Mouse (Mus musculus) neural tube, embryonic 13.5 days (tissue): ENCODE results near the gene Acad9. TPM values are rescaled to one million over a fixed set of nuclear protein-coding genes. Genes with fewer than 3 reads are reported as not detected.

Experiments
- ATAC-seq: fragments of 200-750 bp; cut with Nextera tagmentation; 2 replicates; pipeline ENCODE4 v1.8.0; 2017; ENCODE audit warnings: low read depth, mild to moderate bottlenecking, moderate TSS enrichment, moderate library complexity
- H3K27ac ChIP-seq: fragments of 300-500 bp; sonication (generic); replicated peaks from 2 replicates; pipeline ENCODE4 v1.5.1; 2015; ENCODE audit warnings: moderate library complexity, mild to moderate bottlenecking, inconsistent platforms
- H3K27me3 ChIP-seq: fragments of 300-500 bp; sonication (generic); 2 replicates; pipeline ENCODE4 v1.6.1; 2015; ENCODE audit warnings: mild to moderate bottlenecking, inconsistent platforms
- H3K36me3 ChIP-seq: fragments of 300-500 bp; sonication (generic); 2 replicates; pipeline ENCODE4 v1.6.1; 2015; ENCODE audit warnings: mild to moderate bottlenecking, inconsistent platforms
- H3K4me1 ChIP-seq: fragments of 300-500 bp; sonication (generic); replicated peaks from 2 replicates; pipeline ENCODE4 v1.6.1; 2015; ENCODE audit warnings: inconsistent platforms
- H3K4me2 ChIP-seq: fragments of 300-500 bp; sonication (generic); 2 replicates; pipeline ENCODE4 v1.6.1; 2015; ENCODE audit warnings: inconsistent platforms, mild to moderate bottlenecking, moderate library complexity
- H3K4me3 ChIP-seq: fragments of 300-500 bp; sonication (generic); 2 replicates; pipeline ENCODE4 v1.5.1; 2015; ENCODE audit warnings: mild to moderate bottlenecking, inconsistent platforms
- H3K9ac ChIP-seq: fragments of 300-500 bp; sonication (generic); 2 replicates; pipeline ENCODE4 v1.6.1; 2015; ENCODE audit warnings: moderate library complexity, mild to moderate bottlenecking, inconsistent platforms
- H3K9me3 ChIP-seq: fragments of 300-500 bp; sonication (generic); 2 replicates; pipeline ENCODE4 v1.6.1; 2016; ENCODE audit warnings: inconsistent platforms
- WGBS: fragments of 180-500 bp; shearing (Covaris S2); methylation state at CpG from one replicate; pipeline ENCODE4 v1.1.7; 2015; 5-methylcytosine and 5-hydroxymethylcytosine counted together
- polyA plus RNA-seq: library from polyadenylated mRNA; unstranded; fragments of >200 nt; fragmentation: Nextera tagmentation; extraction: Ambion mirVana; gene quantifications from 2 replicates; pipeline ENCODE4 v1.2.1, GENCODE M21; 2015

Gene Acad9
- polyA plus RNA-seq, 1 experiment from 2014 or later, result 81.2 TPM

DNA sequence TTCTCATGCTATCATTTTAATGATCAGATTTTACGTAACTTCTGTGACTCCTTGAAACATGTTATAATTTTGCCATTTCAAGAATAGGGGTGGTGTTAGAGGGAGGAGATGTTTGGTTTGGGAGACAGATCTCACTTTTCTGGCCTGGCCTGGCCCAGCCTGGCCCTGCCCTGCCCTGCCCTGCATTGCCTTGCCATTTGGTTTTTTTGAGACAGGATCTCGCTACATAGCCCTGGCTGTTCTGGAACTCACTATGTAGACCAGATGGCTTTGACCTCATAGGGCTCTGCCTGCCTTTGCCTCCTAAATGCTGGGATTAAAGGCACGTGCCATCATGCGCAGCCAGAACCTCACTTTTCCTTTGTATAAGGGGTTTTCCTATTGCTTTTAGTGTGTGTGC, 4.7 kb downstream of the Acad9 start:
- H3K9me3 ChIP-seq, result no peaks in the 10 kb centered on the region
- peaks cover 44% of the 10 kb centered on the region for H3K36me3 ChIP-seq
- no peaks in the 10 kb centered on the region for H3K27me3 ChIP-seq
- no peak overlapping the region for H3K9ac ChIP-seq
- no peak overlapping the region for H3K4me2 ChIP-seq
- H3K4me3 ChIP-seq, result no peak overlapping the region
- 91% methylated on average over 4 of the region's 4 CpGs for WGBS
- no peak for ATAC-seq
- peaks cover 18% of the 10 kb centered on the region for H3K4me1 ChIP-seq
- no peak overlapping the region for H3K27ac ChIP-seq

DNA sequence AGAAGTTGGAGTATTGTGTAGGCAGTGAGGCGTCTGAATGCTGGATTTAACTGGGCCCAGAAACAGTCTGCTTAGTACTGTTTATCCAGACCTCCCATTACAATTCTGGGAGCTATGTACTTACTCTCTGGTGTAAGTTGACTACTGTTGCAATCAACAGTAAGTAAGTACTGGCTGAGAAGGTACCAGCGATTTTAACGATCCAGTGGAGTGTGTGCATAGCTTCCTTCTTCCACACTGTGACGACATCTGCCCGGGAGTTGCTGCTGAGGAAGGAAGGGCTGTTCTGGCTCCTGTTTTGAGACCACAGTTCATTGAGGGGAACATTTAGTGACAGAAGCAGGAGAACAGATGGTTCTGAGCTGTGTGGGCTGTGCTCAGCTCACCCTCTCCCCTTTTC, 5.3 kb downstream of the Acad9 start:
- Histone ChIP-seq H3K4me1 (peaks cover 17% of the 10 kb centered on the region), H3K4me3 (no peak overlapping the region), H3K9me3 (no peaks in the 10 kb centered on the region), H3K27me3 (no peaks in the 10 kb centered on the region), H3K9ac (no peak overlapping the region), H3K36me3 (peaks cover 50% of the 10 kb centered on the region), H3K27ac (no peak overlapping the region), H3K4me2 (no peak overlapping the region)
- ATAC-seq, result no peak
- WGBS, result 92% methylated on average over 5 of the region's 5 CpGs

DNA sequence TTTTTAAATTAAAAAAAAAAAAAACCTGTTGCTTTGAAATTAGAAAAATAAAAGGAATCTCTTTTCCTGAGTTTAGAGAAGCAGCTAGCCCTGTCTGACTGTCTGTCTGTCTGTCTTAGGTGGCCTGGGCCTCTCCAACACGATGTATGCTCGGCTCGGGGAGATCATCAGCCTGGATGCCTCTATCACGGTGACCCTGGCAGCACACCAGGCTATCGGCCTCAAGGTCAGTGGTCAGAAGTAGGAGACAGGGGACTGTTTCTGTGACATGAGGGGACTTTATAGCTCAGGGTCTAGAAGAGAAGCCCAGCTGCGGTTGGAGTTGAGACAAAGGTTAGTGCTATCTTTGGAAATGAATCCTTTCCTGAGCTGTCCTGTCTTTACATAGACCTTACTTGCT, 8.5 kb downstream of the Acad9 start:
- no peaks in the 10 kb centered on the region for H3K9me3 ChIP-seq
- H3K36me3 ChIP-seq, result peaks cover 77% of the 10 kb centered on the region
- H3K27me3 ChIP-seq, result no peaks in the 10 kb centered on the region
- H3K27ac ChIP-seq, result no peak overlapping the region
- no peak overlapping the region for H3K4me3 ChIP-seq
- no peak for ATAC-seq
- WGBS, result 95% methylated on average over 6 of the region's 6 CpGs
- H3K9ac ChIP-seq, result no peak overlapping the region
- H3K4me1 ChIP-seq, result no peaks in the 10 kb centered on the region
- H3K4me2 ChIP-seq, result no peak overlapping the region

DNA sequence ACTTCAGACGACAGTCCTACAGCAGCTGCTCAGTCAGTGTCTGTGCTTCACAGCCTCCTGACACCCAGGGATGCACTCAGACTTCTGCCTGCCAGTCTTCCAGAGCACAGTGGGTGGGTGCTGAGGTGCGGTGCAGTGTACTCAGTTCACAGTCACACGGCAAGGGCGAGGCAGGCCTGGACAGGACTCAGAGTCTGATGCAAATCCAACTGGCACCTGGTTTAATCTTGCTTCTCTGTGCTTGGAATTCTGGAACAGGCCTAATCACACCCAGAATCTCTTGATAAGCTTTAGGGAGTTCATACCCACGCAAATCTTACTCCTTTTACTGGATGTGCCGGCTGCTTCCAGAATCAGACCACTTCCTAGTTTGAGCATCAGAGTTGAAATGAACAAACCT, 9.7 kb downstream of the Acad9 start:
- H3K4me2 ChIP-seq, result no peak overlapping the region
- no peak overlapping the region for H3K27ac ChIP-seq
- no peaks in the 10 kb centered on the region for H3K9me3 ChIP-seq
- H3K36me3 ChIP-seq, result peaks cover 83% of the 10 kb centered on the region
- no peak overlapping the region for H3K9ac ChIP-seq
- no peak overlapping the region for H3K4me3 ChIP-seq
- H3K27me3 ChIP-seq, result no peaks in the 10 kb centered on the region
- ATAC-seq, result no peak
- H3K4me1 ChIP-seq, result no peaks in the 10 kb centered on the region
- WGBS, result 95% methylated on average over 6 of the region's 6 CpGs

DNA sequence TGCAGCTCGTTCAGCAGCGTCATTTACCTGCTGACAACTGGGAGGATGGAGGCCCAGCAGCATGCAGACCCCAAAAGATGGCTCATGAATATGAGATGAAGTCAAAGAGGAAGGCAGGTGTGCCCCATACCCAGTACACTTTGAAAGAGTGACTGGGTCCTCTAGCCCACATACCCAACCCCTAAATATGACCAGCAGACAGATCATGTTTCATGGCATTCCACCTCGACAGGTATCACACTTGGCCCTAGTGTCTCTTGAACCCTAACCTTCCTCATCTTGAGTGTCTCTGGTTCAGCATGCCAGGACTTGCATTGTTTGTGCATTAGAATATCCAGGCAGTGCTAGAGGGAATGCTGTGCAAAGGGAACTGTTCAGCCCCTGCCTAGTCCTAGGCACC, 11.6 kb downstream of the Acad9 start:
- 98% methylated on average over 3 of the region's 3 CpGs for WGBS

DNA sequence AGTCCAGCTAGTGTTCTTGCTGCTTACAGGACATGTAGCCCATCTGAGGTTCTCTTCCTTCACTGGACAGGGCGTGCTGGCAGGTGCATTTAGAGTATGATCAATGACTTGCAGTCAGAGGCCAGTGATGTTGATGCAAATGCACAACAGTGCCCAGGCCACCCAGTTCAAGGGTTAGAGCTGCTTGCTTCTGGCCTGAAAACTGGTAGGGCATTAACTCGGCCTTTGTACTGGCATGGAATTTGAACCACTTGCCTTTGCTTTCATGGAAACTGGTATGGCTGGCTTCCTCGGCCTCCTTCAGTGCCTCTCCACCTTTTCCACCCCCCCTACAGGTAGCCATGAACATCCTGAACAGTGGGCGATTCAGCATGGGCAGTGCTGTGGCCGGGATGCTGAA, 14.1 kb downstream of the Acad9 start:
- no peaks in the 10 kb centered on the region for H3K4me1 ChIP-seq

More for the DNA sequence above, 11.6 kb downstream of the Acad9 start:
- Histone ChIP-seq H3K9me3 (no peaks in the 10 kb centered on the region), H3K4me2 (no peak overlapping the region), H3K9ac (no peak overlapping the region), H3K36me3 (peaks cover 93% of the 10 kb centered on the region), H3K27ac (no peak overlapping the region), H3K27me3 (no peaks in the 10 kb centered on the region), H3K4me1 (no peaks in the 10 kb centered on the region), H3K4me3 (no peak overlapping the region)
- no peak for ATAC-seq

DNA sequence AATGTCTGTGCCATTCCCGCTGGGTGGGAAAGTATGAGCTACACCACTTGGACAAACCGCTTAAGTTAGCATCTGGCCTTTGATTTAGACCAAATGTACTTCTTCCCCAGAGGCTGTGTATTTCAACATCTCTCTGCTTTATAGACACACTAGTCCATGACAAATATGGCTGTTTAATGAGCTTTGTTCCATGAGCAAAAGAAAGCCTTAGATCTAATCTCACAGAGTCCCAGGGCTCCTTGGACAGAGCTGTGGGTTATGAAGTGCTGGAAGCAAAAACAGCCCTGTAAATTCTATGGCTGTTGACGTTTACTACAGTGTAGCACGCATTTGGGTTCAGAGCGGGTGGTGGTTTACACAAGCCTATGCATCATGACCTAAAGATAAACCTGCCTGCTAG, 15.0 kb downstream of the Acad9 start:
- H3K4me2 ChIP-seq, result no peak overlapping the region

More for the DNA sequence above, 14.1 kb downstream of the Acad9 start:
- H3K27ac ChIP-seq, result no peak overlapping the region
- H3K27me3 ChIP-seq, result no peaks in the 10 kb centered on the region
- H3K4me2 ChIP-seq, result no peak overlapping the region
- 85% methylated on average over 5 of the region's 5 CpGs for WGBS
- ATAC-seq, result no peak
- no peak overlapping the region for H3K4me3 ChIP-seq
- no peaks in the 10 kb centered on the region for H3K9me3 ChIP-seq
- H3K36me3 ChIP-seq, result peaks cover 96% of the 10 kb centered on the region
- H3K9ac ChIP-seq, result no peak overlapping the region

DNA sequence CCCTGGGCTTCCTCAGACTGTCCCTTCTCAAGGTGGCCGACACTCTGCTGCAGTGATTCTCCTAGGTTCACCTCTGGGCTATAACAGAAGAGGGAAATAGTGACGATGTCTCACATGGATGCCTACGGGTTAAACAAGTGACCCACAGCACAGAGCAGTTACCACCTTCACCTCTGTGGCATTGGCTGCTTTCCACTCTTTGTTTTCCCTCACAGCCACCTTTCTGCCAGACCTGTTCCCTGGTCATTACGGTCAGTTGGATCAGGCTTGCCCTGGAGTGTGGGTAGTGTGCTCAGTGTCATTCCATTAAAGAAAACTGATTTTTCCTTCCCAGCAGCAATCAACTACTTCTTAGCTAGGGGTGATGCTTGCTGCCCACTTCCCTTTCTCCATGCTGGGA, 17.1 kb downstream of the Acad9 start:
- no peak for ATAC-seq
- H3K27ac ChIP-seq, result no peak overlapping the region
- peaks cover 96% of the 10 kb centered on the region for H3K36me3 ChIP-seq
- H3K4me3 ChIP-seq, result no peak overlapping the region
- no peaks in the 10 kb centered on the region for H3K4me1 ChIP-seq
- WGBS, result 98% methylated on average over 4 of the region's 4 CpGs
- H3K9ac ChIP-seq, result no peak overlapping the region
- H3K9me3 ChIP-seq, result no peaks in the 10 kb centered on the region
- H3K27me3 ChIP-seq, result no peaks in the 10 kb centered on the region
- no peak overlapping the region for H3K4me2 ChIP-seq

More for the DNA sequence above, 15.0 kb downstream of the Acad9 start:
- Histone ChIP-seq H3K9me3 (no peaks in the 10 kb centered on the region), H3K36me3 (peaks cover 96% of the 10 kb centered on the region), H3K27me3 (no peaks in the 10 kb centered on the region), H3K27ac (no peak overlapping the region), H3K9ac (no peak overlapping the region), H3K4me1 (no peaks in the 10 kb centered on the region), H3K4me3 (no peak overlapping the region)
- no peak for ATAC-seq
- WGBS, result 93% methylated on average over 5 of the region's 5 CpGs

DNA sequence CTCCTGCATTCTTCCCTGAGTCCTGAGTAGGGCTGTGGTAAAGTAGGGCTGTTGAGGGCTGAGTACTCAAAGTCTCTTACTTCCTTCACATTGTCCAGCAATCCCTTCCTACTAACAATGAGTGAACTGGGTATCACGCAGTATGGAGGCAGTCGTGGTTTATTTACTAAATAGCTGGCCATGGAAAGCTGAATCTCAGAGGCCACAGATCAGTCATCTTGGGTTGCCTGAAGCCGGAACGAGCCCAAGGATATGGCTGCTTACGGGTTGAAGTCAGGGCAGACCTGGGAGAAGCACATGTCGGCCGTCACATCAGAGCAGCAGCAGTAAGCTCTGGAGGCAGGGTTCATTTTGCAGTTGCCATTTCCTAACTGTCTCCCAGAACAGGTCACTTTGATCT, 17.6 kb downstream of the Acad9 start:
- Histone ChIP-seq H3K4me3 (no peak overlapping the region), H3K9ac (no peak overlapping the region), H3K9me3 (no peaks in the 10 kb centered on the region), H3K4me1 (no peaks in the 10 kb centered on the region), H3K27me3 (no peaks in the 10 kb centered on the region), H3K27ac (no peak overlapping the region), H3K4me2 (no peak overlapping the region), H3K36me3 (peaks cover 96% of the 10 kb centered on the region)
- 94% methylated on average over 7 of the region's 7 CpGs for WGBS
- no peak for ATAC-seq

DNA sequence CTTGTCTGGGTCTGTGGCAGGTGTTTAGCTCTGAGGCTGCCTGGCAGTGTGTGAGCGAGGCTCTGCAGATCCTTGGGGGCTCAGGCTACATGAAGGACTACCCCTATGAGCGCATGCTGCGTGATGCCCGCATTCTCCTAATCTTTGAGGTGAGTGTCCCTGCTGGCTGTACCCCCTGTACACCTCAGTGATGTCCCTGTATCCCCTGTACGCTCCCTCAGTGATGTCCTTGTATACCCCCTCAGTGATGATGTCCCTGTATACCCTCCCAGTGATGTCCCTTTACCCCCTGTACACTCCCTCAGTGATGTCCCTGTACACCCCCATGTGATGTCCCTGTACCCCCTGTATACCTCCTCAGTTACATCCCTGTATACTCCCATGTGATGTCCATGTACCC, 19.6 kb downstream of the Acad9 start:
- ATAC-seq, result no peak
- Histone ChIP-seq H3K27ac (no peak overlapping the region), H3K9me3 (no peaks in the 10 kb centered on the region), H3K4me3 (no peak overlapping the region), H3K27me3 (no peaks in the 10 kb centered on the region), H3K4me2 (no peak overlapping the region), H3K4me1 (no peaks in the 10 kb centered on the region), H3K9ac (no peak overlapping the region), H3K36me3 (peaks cover 96% of the 10 kb centered on the region)
- WGBS, result 96% methylated on average over 5 of the region's 5 CpGs

DNA sequence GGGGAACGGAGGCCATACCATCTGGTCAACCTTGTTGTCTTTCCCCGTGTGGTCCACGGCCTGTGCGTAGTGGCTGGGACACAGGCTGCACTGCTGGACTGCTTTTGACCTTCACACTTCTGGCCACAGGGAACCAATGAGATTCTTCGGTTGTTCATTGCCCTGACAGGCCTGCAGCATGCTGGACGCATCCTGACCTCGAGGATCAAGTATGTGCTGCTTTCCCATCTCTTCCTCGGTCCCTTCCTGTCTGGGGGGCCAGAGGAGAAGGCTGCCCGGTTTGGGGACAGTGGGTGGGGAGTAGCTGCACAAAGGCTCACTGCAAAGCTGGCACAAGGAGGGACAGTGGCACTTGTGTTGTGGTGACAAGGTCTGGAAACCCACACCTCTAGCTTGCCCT, 21.8 kb downstream of the Acad9 start:
- no peaks in the 10 kb centered on the region for H3K9me3 ChIP-seq
- ATAC-seq, result no peak
- peaks cover 90% of the 10 kb centered on the region for H3K36me3 ChIP-seq
- no peak overlapping the region for H3K9ac ChIP-seq
- H3K27ac ChIP-seq, result no peak overlapping the region
- H3K4me1 ChIP-seq, result no peaks in the 10 kb centered on the region
- 92% methylated on average over 9 of the region's 9 CpGs for WGBS
- no peak overlapping the region for H3K4me2 ChIP-seq
- no peak overlapping the region for H3K4me3 ChIP-seq
- no peaks in the 10 kb centered on the region for H3K27me3 ChIP-seq

DNA sequence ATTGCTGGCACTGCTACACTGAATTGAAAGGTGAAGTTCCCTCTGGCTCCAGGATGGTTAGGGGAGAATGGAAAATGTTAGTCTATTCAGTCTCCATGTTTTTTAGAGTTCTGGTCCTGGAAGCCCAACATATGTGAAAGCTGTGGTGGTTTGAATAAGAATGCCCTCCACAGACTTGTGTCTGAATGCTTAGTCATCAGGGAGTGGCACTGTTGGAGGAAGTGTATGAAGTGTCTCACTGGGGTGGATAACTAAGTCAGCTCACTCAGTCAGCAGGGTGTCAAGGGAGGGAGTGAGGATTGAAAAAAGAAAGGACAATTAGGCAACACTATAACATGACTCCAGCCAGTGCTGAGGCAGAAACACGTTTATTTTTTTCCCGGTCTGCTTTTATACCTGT, 29.6 kb downstream of the Acad9 start:
- no peak for ATAC-seq
- no peak overlapping the region for H3K4me2 ChIP-seq
- H3K36me3 ChIP-seq, result peaks cover 25% of the 10 kb centered on the region
- H3K9ac ChIP-seq, result no peak overlapping the region
- H3K27me3 ChIP-seq, result no peaks in the 10 kb centered on the region
- no peak overlapping the region for H3K4me3 ChIP-seq
- WGBS, result 91% methylated on average over 2 of the region's 2 CpGs
- no peaks in the 10 kb centered on the region for H3K9me3 ChIP-seq
- H3K4me1 ChIP-seq, result no peaks in the 10 kb centered on the region
- H3K27ac ChIP-seq, result no peak overlapping the region

DNA sequence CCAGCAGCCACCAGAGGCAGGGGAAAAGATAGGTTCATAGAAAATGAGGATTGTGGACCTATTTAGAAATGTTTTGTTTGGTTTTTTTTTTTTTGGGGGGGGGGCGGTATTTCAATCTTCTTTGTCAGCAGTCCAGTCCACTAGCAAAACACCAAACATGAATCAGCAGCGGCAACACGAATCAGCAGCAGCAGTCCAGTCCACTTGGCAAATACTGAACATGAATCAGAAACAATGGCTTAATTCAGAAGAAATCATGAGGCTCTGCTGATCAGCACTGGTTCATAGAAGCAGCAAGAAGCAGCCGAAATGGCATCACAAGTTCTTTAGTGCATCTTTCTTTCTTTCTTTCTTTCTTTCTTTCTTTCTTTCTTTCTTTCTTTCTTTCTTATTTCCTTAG, 50.3 kb downstream of the Acad9 start:
- H3K27me3 ChIP-seq, result no peaks in the 10 kb centered on the region
- no peak overlapping the region for H3K4me2 ChIP-seq
- ATAC-seq, result no peak
- WGBS, result 81% methylated on average over 4 of the region's 4 CpGs
- no peak overlapping the region for H3K9ac ChIP-seq
- no peak overlapping the region for H3K4me3 ChIP-seq
- no peaks in the 10 kb centered on the region for H3K4me1 ChIP-seq
- no peaks in the 10 kb centered on the region for H3K9me3 ChIP-seq
- H3K36me3 ChIP-seq, result no peaks in the 10 kb centered on the region
- H3K27ac ChIP-seq, result no peak overlapping the region
